Mouse (Mus musculus) embryonic facial prominence, embryonic 14.5 days (tissue): Measurements from ENCODE around the gene Bcl7b. TPM values are rescaled to one million over a fixed set of nuclear protein-coding genes. Genes with fewer than 3 reads are reported as not detected.

Experiments used
- ATAC-seq: fragments of 200-750 bp; cut with Nextera tagmentation; 2 replicates; pipeline ENCODE4 v1.8.0; 2017; ENCODE audit warnings: low read depth, moderate number of reproducible peaks, moderate TSS enrichment
- DNase-seq: peaks from one replicate; pipeline ENCODE4 v3.0.0-alpha.2; 2015; ENCODE audit warnings: low spot score
- H3K27ac ChIP-seq: fragments of 300-500 bp; sonication (generic); replicated peaks from 2 replicates; pipeline ENCODE4 v1.5.1; 2014; ENCODE audit warnings: low read depth, mild to moderate bottlenecking, low read length, moderate library complexity
- H3K27me3 ChIP-seq: fragments of 300-500 bp; sonication (generic); replicated peaks from 2 replicates; pipeline ENCODE4 v1.6.1; 2014; ENCODE audit warnings: low read length; ENCODE audit not compliant: control insufficient read depth, insufficient read depth
- H3K36me3 ChIP-seq: fragments of 300-500 bp; sonication (generic); 2 replicates; pipeline ENCODE4 v1.6.1; 2014; ENCODE audit warnings: low read length, mixed read lengths; ENCODE audit not compliant: control insufficient read depth, insufficient read depth
- H3K4me1 ChIP-seq: fragments of 300-500 bp; sonication (generic); 2 replicates; pipeline ENCODE4 v1.6.1; 2014; ENCODE audit warnings: antibody characterized with exemption, low read length; ENCODE audit not compliant: control insufficient read depth, insufficient read depth
- H3K4me2 ChIP-seq: fragments of 300-500 bp; sonication (generic); 2 replicates; pipeline ENCODE4 v1.6.1; 2014; ENCODE audit warnings: low read depth, mild to moderate bottlenecking, low read length, moderate library complexity, mixed read lengths
- H3K4me3 ChIP-seq: fragments of 300-500 bp; sonication (generic); 2 replicates; pipeline ENCODE4 v1.5.1; 2014; ENCODE audit warnings: low read depth, mild to moderate bottlenecking, low read length
- H3K9ac ChIP-seq: fragments of 300-500 bp; sonication (generic); 2 replicates; pipeline ENCODE4 v1.6.1; 2014; ENCODE audit warnings: low read depth, mild to moderate bottlenecking, low read length, moderate library complexity, mixed read lengths
- H3K9me3 ChIP-seq: fragments of 300-500 bp; sonication (generic); 2 replicates; pipeline ENCODE4 v1.6.1; 2016; ENCODE audit warnings: low read length; ENCODE audit not compliant: control insufficient read depth
- WGBS: fragments of 180-500 bp; shearing (Covaris S2); extraction: QIAGEN DNeasy Blood & Tissue Kit; methylation state at CpG from one replicate; pipeline ENCODE4 v1.1.7; 2014; 5-methylcytosine and 5-hydroxymethylcytosine counted together
- polyA plus RNA-seq: library from polyadenylated mRNA; unstranded; fragments of >200 nt; fragmentation: Nextera tagmentation; extraction: Ambion mirVana; gene quantifications from 2 replicates; pipeline ENCODE4 v1.2.1, GENCODE M21; 2014

The Bcl7b gene
- polyA plus RNA-seq, 1 experiment from 2014 or later = 44.4 TPM

GRCm38 (mm10) chr5:135186621-135187348 is 18.7 kb downstream of the Bcl7b start, which contains the start of gene Baz1b:
Baz1b (plus strand) TSS chr5:135187264.
- peak; percentile 97 for ATAC-seq
- peak within 1 kb of the TSS; percentile 80 for H3K4me2 ChIP-seq

GRCm38 (mm10) chr5:135187349-135188213 is 19.5 kb downstream of the Bcl7b start:
- peak overlapping the region; percentile 96 for H3K9ac ChIP-seq
- H3K4me3 ChIP-seq = peak overlapping the region; percentile 99
- H3K27ac ChIP-seq = peak overlapping the region; percentile 96
- DNase-seq (peak; percentile 26), ATAC-seq (peak; percentile 51)
- H3K36me3 ChIP-seq = peaks cover 32% of the 10 kb centered on the region
- peaks cover 18% of the 10 kb centered on the region for H3K4me1 ChIP-seq
- H3K9me3 ChIP-seq = no peaks in the 10 kb centered on the region
- H3K4me2 ChIP-seq = peak overlapping the region; percentile 80
- WGBS = under 1% methylated on average over 42 of the region's 102 CpGs
- no peaks in the 10 kb centered on the region for H3K27me3 ChIP-seq

More at GRCm38 (mm10) chr5:135186621-135187348, 18.7 kb downstream of the Bcl7b start, which contains the start of gene Baz1b:
- peak within 1 kb of the TSS; percentile 99 for H3K4me3 ChIP-seq
- peaks cover 33% of the 10 kb centered on the region for H3K36me3 ChIP-seq
- H3K27ac ChIP-seq = peak within 1 kb of the TSS; percentile 96
- H3K4me1 ChIP-seq = peaks cover 17% of the 10 kb centered on the region
- under 1% methylated on average over 56 of the region's 57 CpGs for WGBS
- H3K9ac ChIP-seq = peak within 1 kb of the TSS; percentile 96
- DNase-seq = peak; percentile 99
- no peaks in the 10 kb centered on the region for H3K9me3 ChIP-seq
- no peaks in the 10 kb centered on the region for H3K27me3 ChIP-seq

- peak overlapping the region; percentile 99 for H3K4me3 ChIP-seq
- ATAC-seq = no peak
Measured at GRCm38 (mm10) chr5:135188214-135188554, 20.1 kb downstream of the Bcl7b start.

GRCm38 (mm10) chr5:135189281-135190022 is 21.4 kb downstream of the Bcl7b start:
- ATAC-seq = no peak
- Histone ChIP-seq H3K9ac (peak overlapping the region; percentile 96), H3K4me3 (peak overlapping the region; percentile 99), H3K36me3 (peaks cover 36% of the 10 kb centered on the region), H3K9me3 (no peaks in the 10 kb centered on the region), H3K27ac (no peak overlapping the region), H3K27me3 (no peaks in the 10 kb centered on the region), H3K4me1 (peaks cover 20% of the 10 kb centered on the region), H3K4me2 (peak overlapping the region; percentile 80)
- 41% methylated on average over 2 of the region's 2 CpGs for WGBS
- no peak for DNase-seq

More at GRCm38 (mm10) chr5:135188214-135188554, 20.1 kb downstream of the Bcl7b start:
- peak overlapping the region; percentile 96 for H3K27ac ChIP-seq
- DNase-seq = no peak
- H3K9me3 ChIP-seq = no peaks in the 10 kb centered on the region
- peaks cover 33% of the 10 kb centered on the region for H3K36me3 ChIP-seq
- H3K4me1 ChIP-seq = peaks cover 20% of the 10 kb centered on the region
- no peaks in the 10 kb centered on the region for H3K27me3 ChIP-seq
- H3K4me2 ChIP-seq = peak overlapping the region; percentile 80
- H3K9ac ChIP-seq = peak overlapping the region; percentile 96
- WGBS = under 1% methylated on average over 8 of the region's 8 CpGs

- Histone ChIP-seq H3K9me3 (no peaks in the 10 kb centered on the region), H3K36me3 (peaks cover 50% of the 10 kb centered on the region), H3K4me3 (no peak overlapping the region), H3K9ac (no peak overlapping the region), H3K27ac (no peak overlapping the region), H3K4me2 (no peak overlapping the region), H3K27me3 (no peaks in the 10 kb centered on the region), H3K4me1 (peaks cover 20% of the 10 kb centered on the region)
- DNase-seq (peak; percentile 73), ATAC-seq (no peak)
- WGBS = 32% methylated on average over 2 of the region's 2 CpGs
Measured at GRCm38 (mm10) chr5:135191620-135192019, 23.5 kb downstream of the Bcl7b start.

GRCm38 (mm10) chr5:135192431-135192830 is 24.3 kb downstream of the Bcl7b start:
- no peak overlapping the region for H3K4me2 ChIP-seq
- H3K4me1 ChIP-seq = peaks cover 20% of the 10 kb centered on the region
- no peaks in the 10 kb centered on the region for H3K27me3 ChIP-seq
- DNase-seq (peak; percentile 26), ATAC-seq (no peak)
- peaks cover 57% of the 10 kb centered on the region for H3K36me3 ChIP-seq
- no peak overlapping the region for H3K9ac ChIP-seq
- H3K4me3 ChIP-seq = no peak overlapping the region
- H3K9me3 ChIP-seq = no peaks in the 10 kb centered on the region
- 76% methylated on average over 1 of the region's 1 CpGs for WGBS
- no peak overlapping the region for H3K27ac ChIP-seq

- H3K36me3 ChIP-seq = peaks cover 71% of the 10 kb centered on the region
- no peak overlapping the region for H3K27ac ChIP-seq
- peaks cover 3% of the 10 kb centered on the region; the same call in 1 of the 2 replicates for H3K4me1 ChIP-seq
- H3K4me2 ChIP-seq = no peak overlapping the region
- no peak for ATAC-seq
- DNase-seq = no peak
- WGBS = 76% methylated on average over 6 of the region's 6 CpGs
- no peaks in the 10 kb centered on the region for H3K9me3 ChIP-seq
- H3K9ac ChIP-seq = no peak overlapping the region
- no peaks in the 10 kb centered on the region for H3K27me3 ChIP-seq
- H3K4me3 ChIP-seq = no peak overlapping the region
Measured at GRCm38 (mm10) chr5:135196367-135196766, 28.3 kb downstream of the Bcl7b start.

- WGBS = 56% methylated on average over 3 of the region's 3 CpGs
- no peak overlapping the region for H3K9ac ChIP-seq
- no peaks in the 10 kb centered on the region for H3K9me3 ChIP-seq
- no peak for ATAC-seq
- no peak overlapping the region for H3K27ac ChIP-seq
- H3K4me2 ChIP-seq = no peak overlapping the region
- H3K36me3 ChIP-seq = peaks cover 93% of the 10 kb centered on the region
- H3K27me3 ChIP-seq = no peaks in the 10 kb centered on the region
- H3K4me3 ChIP-seq = no peak overlapping the region
- peak; percentile 26 for DNase-seq
- no peaks in the 10 kb centered on the region for H3K4me1 ChIP-seq
Measured at GRCm38 (mm10) chr5:135202763-135203162, 34.7 kb downstream of the Bcl7b start.
